Mouse (Mus musculus): Measurements from ENCODE around the gene Pcdh8. TPM values are rescaled to one million over a fixed set of nuclear protein-coding genes. Genes with fewer than 3 reads are reported as not detected.
A peak's percentile ranks its signal among the peaks of the same experiment; 100 is the strongest.

The Pcdh8 gene
- 0.08 TPM in 1 of 2 replicates, not detected in the other for polyA plus RNA-seq (2012; rRNA removed)

DNA sequence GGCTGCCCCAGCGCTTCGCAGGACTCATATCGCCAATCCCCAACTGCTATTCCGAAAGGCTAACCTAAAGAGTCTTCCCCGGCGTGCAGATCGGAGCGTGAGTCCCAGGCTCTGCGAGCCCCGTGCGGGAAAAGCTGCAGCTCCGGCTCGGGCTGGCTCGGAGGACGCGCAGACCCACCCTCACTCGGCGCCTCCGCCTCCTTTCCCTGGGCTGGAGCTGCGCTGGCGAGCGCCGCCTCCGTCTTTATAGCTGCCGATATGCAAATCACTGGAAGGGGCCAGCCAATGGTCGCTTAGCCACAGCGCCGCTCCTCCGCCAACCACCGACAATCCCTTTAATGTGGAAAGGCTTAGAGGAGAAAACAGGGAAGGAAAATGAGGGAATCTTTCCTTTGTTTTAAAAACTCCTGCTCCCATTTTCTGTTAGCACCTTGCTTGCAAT lies at the start of gene Pcdh8:
Gene Pcdh8 (minus strand): TSS at position 219 of the 442 bp plus-strand sequence.
- peak; percentile 9 for DNase-seq
- H3K4me3 ChIP-seq (replicated peaks; ENCODE audit: extremely low read depth, low read depth, low read length) = no peak within 1 kb of the TSS
- no peaks in the 10 kb centered on the region for H3K4me1 ChIP-seq (ENCODE audit: control insufficient read depth, insufficient read depth, low read length)
- under 1% methylated on average over 30 of the region's 30 CpGs for WGBS
- TF ChIP-seq POLR2A (IDR thresholded peaks at IDR 0.05; ENCODE audit: borderline replicate concordance, extremely low read depth, low read depth, low read length) = no peak
- no peak for TF ChIP-seq CTCF (IDR thresholded peaks at IDR 0.05; ENCODE audit: insufficient read depth, low read length)

DNA sequence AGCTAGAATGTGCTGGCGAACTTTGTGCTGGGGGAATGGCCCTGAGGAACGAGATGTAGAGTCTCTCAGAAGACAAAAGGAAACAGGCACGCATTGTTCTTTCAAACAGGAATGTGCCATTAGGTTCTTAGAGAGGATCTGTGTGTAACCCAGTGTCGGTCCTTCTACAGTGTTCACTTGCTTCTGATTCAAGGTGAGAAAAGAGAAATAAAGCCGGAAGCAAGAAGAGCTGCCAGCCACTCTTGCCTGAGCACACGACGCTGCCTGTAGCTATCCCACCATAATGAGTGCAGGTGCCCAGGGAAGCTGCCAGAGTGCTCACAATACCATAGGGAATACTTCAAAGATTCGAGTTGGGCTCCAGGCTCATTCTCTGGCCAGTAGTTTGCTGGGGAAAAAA lies 43.6 kb upstream of the Pcdh8 start:
- WGBS = 72% methylated on average over 8 of the region's 8 CpGs
- no peak for DNase-seq
- TF ChIP-seq POLR2A (IDR thresholded peaks at IDR 0.05; ENCODE audit: borderline replicate concordance, extremely low read depth, low read depth, low read length) (no peak), CTCF (IDR thresholded peaks at IDR 0.05; ENCODE audit: insufficient read depth, low read length) (no peak)

DNA sequence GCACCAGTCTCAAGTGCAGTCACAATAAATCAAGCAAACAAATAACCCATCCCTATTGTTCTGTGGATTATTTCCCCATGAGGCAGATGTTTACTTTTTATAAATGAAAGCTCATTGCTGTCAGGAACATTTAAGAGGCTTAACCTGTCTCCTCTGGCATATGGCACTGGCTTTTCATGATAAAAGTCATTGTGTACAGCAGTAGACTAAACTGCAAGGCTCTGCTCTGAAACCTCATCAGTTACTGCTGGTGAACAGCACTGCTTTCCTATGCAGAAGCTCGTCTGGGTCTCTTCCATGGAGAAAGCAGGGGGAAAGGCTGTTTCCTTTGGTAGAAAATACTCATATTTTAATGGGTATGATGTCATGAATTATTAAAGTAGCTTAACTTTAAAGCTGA lies 43.0 kb upstream of the Pcdh8 start:
- no peak for DNase-seq
- WGBS = 28% methylated on average over 1 of the region's 1 CpGs

More for the DNA sequence above, 43.6 kb upstream of the Pcdh8 start:
- Histone ChIP-seq H3K4me1 (ENCODE audit: control insufficient read depth, insufficient read depth, low read length) (no peaks in the 10 kb centered on the region), H3K4me3 (replicated peaks; ENCODE audit: extremely low read depth, low read depth, low read length) (no peak overlapping the region)

DNA sequence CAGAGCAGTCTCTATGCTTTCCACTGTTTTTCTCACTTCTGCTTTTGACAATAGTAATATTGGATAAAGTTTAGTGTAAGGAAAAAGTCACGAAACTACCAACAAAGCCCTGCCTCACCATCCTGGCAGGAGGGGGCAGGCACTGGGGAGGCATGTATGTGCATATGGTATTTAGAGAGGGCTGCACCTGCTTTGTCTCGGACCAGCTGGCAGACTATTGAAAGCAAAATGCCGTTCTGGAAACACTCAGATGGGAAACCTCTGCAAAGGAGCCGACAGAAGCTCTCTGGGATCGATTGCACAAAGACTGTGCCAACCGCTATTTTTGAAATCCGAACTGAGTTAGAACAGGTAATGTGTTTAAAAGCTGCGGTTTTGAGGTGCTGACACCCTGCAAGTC lies 22.1 kb upstream of the Pcdh8 start:
- H3K4me3 ChIP-seq (replicated peaks; ENCODE audit: extremely low read depth, low read depth, low read length) = no peak overlapping the region
- WGBS = 75% methylated on average over 8 of the region's 8 CpGs
- TF ChIP-seq CTCF (IDR thresholded peaks at IDR 0.05; ENCODE audit: insufficient read depth, low read length) (no peak), POLR2A (IDR thresholded peaks at IDR 0.05; ENCODE audit: borderline replicate concordance, extremely low read depth, low read depth, low read length) (no peak)
- DNase-seq = no peak
- no peaks in the 10 kb centered on the region for H3K4me1 ChIP-seq (ENCODE audit: control insufficient read depth, insufficient read depth, low read length)

More for the DNA sequence above, 43.0 kb upstream of the Pcdh8 start:
- Histone ChIP-seq H3K4me1 (ENCODE audit: control insufficient read depth, insufficient read depth, low read length) (no peaks in the 10 kb centered on the region), H3K4me3 (replicated peaks; ENCODE audit: extremely low read depth, low read depth, low read length) (no peak overlapping the region)
- no peak for TF ChIP-seq CTCF (IDR thresholded peaks at IDR 0.05; ENCODE audit: insufficient read depth, low read length)
- TF ChIP-seq POLR2A (IDR thresholded peaks at IDR 0.05; ENCODE audit: borderline replicate concordance, extremely low read depth, low read depth, low read length) = no peak

- 33% methylated on average over 4 of the region's 4 CpGs for WGBS
- H3K4me1 ChIP-seq (ENCODE audit: control insufficient read depth, insufficient read depth, low read length) = no peaks in the 10 kb centered on the region
- no peak for DNase-seq
- TF ChIP-seq POLR2A (IDR thresholded peaks at IDR 0.05; ENCODE audit: borderline replicate concordance, extremely low read depth, low read depth, low read length) (no peak), CTCF (IDR thresholded peaks at IDR 0.05; ENCODE audit: insufficient read depth, low read length) (no peak)
- H3K4me3 ChIP-seq (replicated peaks; ENCODE audit: extremely low read depth, low read depth, low read length) = no peak overlapping the region
These were observed 18.4 kb upstream of the Pcdh8 start for GRCm38 (mm10) chr14:79789535-79789934.

DNA sequence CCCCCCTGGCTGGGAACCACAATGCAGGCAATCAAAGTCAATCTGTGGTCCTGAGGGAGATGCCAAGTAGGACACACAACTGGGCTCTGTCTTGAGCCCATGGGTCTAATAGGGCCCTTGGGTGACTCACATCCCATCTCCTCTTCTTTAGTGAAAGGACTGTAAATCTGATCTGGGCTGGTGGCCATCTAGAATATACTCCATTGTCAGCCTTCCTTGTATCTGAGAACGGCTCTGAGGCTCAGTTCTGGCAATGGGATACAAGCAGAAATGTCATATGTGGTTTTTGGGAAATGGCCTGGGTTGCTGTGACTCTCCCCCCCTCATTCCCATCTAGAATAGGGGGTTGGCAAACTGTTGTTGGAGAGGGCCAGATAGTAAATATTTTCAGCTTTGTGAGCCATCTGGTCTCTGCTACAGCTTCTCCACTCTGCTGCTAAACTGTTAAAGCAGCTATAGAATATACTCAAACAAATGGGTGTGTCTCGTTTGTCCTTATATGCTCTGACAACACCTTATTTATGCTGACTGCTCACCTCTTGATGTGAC lies 17.6 kb upstream of the Pcdh8 start:
- Histone ChIP-seq H3K4me3 (replicated peaks; ENCODE audit: extremely low read depth, low read depth, low read length) (no peak overlapping the region), H3K4me1 (ENCODE audit: control insufficient read depth, insufficient read depth, low read length) (no peaks in the 10 kb centered on the region)
- no peak for DNase-seq
- TF ChIP-seq CTCF (IDR thresholded peaks at IDR 0.05; ENCODE audit: insufficient read depth, low read length) = no peak
- TF ChIP-seq POLR2A (IDR thresholded peaks at IDR 0.05; ENCODE audit: borderline replicate concordance, extremely low read depth, low read depth, low read length) = no peak
- WGBS = 51% methylated on average over 2 of the region's 2 CpGs

DNA sequence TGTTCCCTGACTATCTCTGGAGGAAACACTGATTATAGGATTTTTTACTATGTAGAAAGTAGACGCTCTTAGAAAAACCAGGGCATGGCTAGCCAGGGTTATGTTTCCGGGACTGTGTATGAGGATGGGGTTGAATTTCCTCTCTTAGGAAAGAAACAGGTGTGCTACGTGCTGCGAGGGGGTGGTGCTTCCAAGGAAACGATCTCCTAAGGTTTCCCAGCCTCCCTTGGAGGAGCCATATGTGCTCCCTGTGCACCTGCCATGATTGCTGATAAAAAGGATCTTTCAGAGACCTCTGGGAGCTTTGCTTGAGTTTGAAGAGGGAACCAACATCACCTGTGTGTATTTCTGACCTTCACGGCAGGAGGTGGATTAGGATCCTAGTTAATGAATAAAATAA lies 16.8 kb upstream of the Pcdh8 start:
- TF ChIP-seq POLR2A (IDR thresholded peaks at IDR 0.05; ENCODE audit: borderline replicate concordance, extremely low read depth, low read depth, low read length) = no peak
- no peak for TF ChIP-seq CTCF (IDR thresholded peaks at IDR 0.05; ENCODE audit: insufficient read depth, low read length)
- no peak for DNase-seq

GRCm38 (mm10) chr14:79785400-79785799 lies 14.3 kb upstream of the Pcdh8 start:
- Histone ChIP-seq H3K4me1 (ENCODE audit: control insufficient read depth, insufficient read depth, low read length) (no peaks in the 10 kb centered on the region), H3K4me3 (replicated peaks; ENCODE audit: extremely low read depth, low read depth, low read length) (no peak overlapping the region)
- TF ChIP-seq POLR2A (IDR thresholded peaks at IDR 0.05; ENCODE audit: borderline replicate concordance, extremely low read depth, low read depth, low read length) (no peak), CTCF (IDR thresholded peaks at IDR 0.05; ENCODE audit: insufficient read depth, low read length) (no peak)
- DNase-seq = no peak
- 34% methylated on average over 4 of the region's 4 CpGs for WGBS

More for the DNA sequence above, 16.8 kb upstream of the Pcdh8 start:
- Histone ChIP-seq H3K4me3 (replicated peaks; ENCODE audit: extremely low read depth, low read depth, low read length) (no peak overlapping the region), H3K4me1 (ENCODE audit: control insufficient read depth, insufficient read depth, low read length) (no peaks in the 10 kb centered on the region)
- 82% methylated on average over 6 of the region's 6 CpGs for WGBS

- H3K4me3 ChIP-seq (replicated peaks; ENCODE audit: extremely low read depth, low read depth, low read length) = no peak overlapping the region
- no peak for DNase-seq
- no peaks in the 10 kb centered on the region for H3K4me1 ChIP-seq (ENCODE audit: control insufficient read depth, insufficient read depth, low read length)
- 56% methylated on average over 1 of the region's 1 CpGs for WGBS
- TF ChIP-seq POLR2A (IDR thresholded peaks at IDR 0.05; ENCODE audit: borderline replicate concordance, extremely low read depth, low read depth, low read length) (no peak), CTCF (IDR thresholded peaks at IDR 0.05; ENCODE audit: insufficient read depth, low read length) (no peak)
These were observed 9.8 kb upstream of the Pcdh8 start for GRCm38 (mm10) chr14:79780889-79781288.

GRCm38 (mm10) chr14:79780332-79780731 lies 9.2 kb upstream of the Pcdh8 start:
- 28% methylated on average over 6 of the region's 6 CpGs for WGBS
- no peak for DNase-seq
- H3K4me3 ChIP-seq (replicated peaks; ENCODE audit: extremely low read depth, low read depth, low read length) = no peak overlapping the region
- H3K4me1 ChIP-seq (ENCODE audit: control insufficient read depth, insufficient read depth, low read length) = no peaks in the 10 kb centered on the region
- TF ChIP-seq POLR2A (IDR thresholded peaks at IDR 0.05; ENCODE audit: borderline replicate concordance, extremely low read depth, low read depth, low read length) = no peak
- TF ChIP-seq CTCF (IDR thresholded peaks at IDR 0.05; ENCODE audit: insufficient read depth, low read length) = no peak
